Mouse (Mus musculus): Measurements from ENCODE around the gene Ms4a5.
"Not testable (repeated sequence)": the region's sequence is repeated elsewhere in the genome, so short reads cannot be mapped to it uniquely, and the experiment has no call there.

The Ms4a5 gene

GRCm38 (mm10) chr19:11283773-11284172, at the start of gene Ms4a5:
TSS of gene Ms4a5 (minus strand) at chr19:11283873.
- DNase-seq (ENCODE audit: low read depth, low spot score) = no peak

- DNase-seq (ENCODE audit: low read depth, low spot score) = no peak
These were observed 37.5 kb upstream of the Ms4a5 start for GRCm38 (mm10) chr19:11321123-11321522.

DNA sequence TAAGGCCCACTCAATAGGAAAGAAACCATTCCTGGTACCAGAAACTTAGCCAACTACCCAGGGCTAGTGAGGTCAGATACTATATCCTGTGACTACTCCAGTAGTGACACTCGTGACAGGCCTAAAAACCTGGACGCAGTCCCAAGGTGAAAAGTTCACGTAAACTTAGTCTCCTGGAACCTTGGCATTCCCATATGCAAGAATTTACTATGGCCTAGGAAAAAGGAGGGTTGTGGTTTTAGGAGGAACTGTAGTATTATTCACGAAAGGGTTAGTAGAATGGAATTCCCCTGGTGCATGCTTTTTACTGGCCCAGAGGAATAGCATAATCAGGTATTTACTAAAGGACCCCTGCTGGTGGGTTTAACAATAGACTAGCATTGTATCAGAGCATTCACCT, 33.1 kb upstream of the Ms4a5 start:
- no peak for DNase-seq (ENCODE audit: low read depth, low spot score)

DNA sequence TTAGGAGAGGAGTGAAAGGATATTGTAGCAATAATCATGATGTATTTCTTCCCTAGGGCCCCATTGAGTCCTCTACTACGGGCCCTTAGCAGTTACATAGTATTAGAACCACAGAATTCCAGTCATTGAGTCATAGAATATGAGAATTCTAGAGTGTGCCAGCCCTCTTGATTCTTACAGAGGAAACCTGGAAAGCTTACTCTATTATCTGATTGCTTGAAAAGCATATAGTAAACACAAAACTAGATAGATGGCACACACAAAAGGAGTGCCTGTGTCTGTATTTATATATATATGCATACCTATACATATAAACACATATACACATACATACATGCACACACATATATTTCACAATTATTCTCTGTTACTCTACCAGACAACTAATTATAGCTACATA, 30.7 kb upstream of the Ms4a5 start, which contains the start of gene Ms4a14:
Ms4a14 (minus strand) TSS at position 101 of the 400 bp plus-strand sequence.
- no peak for DNase-seq (ENCODE audit: low read depth, low spot score)

DNA sequence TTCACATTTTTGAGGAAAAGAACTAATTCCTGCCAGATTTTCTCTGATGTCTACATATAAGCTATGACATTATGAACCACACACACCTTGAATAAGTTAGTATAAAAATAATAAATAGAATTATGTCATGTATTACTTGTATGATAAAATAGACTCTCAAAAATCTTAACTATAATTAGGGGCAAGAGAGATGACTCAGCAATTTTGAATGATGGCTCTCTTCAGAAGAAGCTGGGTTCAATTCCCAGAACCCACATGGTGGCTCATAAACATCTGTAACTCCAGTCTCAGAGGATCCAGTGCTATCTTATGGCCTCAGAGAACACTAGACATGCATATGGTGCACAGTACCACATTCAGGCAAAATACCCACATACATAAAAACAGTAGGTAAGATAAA, 25.2 kb upstream of the Ms4a5 start:
- DNase-seq (ENCODE audit: low read depth, low spot score) = no peak

DNA sequence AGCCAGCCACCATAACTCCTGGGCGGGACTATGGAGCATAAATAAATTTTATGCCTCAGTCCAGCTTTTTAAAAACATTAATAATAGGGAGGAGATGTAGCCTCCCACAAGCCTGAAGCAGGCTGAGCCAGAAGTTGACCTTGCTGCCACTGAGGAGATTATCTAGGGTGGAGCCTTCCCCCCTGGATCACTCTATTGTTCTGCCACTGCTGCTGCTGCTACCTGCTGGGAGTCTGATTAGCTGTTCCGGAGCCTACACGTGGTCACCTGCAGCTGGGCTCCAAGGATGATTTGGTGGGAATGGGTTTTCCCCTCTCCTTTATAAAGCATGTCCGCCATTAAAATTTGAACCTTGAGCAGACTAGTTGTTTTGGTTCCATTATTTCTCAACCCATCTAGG, 15.9 kb upstream of the Ms4a5 start:
- not testable (repeated sequence) for DNase-seq (ENCODE audit: low read depth, low spot score)

DNA sequence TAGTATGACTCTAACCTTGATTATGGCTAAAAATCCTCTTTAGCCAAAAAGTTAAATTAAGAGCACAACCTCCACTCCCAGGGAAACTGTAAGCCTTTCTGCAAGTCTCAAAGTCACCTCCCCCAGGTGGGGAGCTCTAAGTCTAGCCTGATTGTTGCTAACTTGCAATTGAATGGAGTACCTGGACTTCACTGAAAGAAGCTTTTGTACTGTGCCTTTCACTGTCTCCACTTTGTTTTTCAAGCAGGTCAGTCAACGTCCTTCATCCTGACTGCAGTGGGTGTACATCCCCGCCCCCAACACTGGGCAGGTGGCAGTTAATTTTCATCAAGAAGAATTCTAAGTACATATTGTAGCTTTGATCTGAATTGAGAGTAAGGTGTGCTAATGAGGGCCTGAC, 15.3 kb upstream of the Ms4a5 start:
- DNase-seq (ENCODE audit: low read depth, low spot score) = no peak

- DNase-seq (ENCODE audit: low read depth, low spot score) = not testable (repeated sequence)
These were observed 9.9 kb upstream of the Ms4a5 start for GRCm38 (mm10) chr19:11293616-11294015.

DNA sequence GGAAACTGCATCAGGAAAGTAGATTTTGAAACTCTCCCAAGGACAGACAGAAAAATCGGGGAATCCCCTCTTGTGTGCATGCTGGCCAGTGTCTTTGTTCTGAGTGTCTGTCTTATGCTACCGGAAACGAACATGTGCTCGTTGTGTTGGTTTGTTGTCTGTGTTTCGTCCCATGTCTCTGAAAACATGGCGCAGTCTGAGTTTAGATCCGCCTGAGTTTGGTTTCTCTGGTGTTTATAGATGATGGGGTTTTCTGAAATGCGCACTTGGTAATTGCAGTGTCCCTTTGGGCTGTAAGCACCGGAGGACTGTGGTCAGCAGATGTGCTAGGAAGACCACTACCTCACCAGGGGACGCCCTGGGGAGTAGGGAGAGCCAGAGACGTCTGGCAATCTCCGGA, 9.3 kb upstream of the Ms4a5 start:
- peak; percentile 50 for DNase-seq (ENCODE audit: low read depth, low spot score)

GRCm38 (mm10) chr19:11280223-11280622, 3.5 kb downstream of the Ms4a5 start:
- DNase-seq (ENCODE audit: low read depth, low spot score) = no peak

DNA sequence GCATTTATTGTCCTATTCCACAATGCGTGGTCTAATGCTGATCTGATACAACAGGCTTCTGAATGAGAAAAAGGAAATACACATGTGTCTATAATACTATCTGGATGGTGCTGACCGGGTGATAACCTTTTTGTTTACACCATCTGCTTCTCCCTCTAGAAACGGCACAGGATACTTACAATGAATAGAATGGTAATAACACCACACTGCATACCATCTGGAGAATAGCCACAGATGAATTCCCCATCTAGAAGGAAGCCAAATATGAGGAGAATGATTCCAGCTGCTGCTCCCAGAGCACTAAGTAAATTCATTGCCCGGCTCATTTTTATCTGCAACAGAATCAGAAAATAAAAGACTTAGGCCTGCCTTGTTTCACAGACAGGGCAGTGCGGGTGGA, 7.2 kb downstream of the Ms4a5 start:
- DNase-seq (ENCODE audit: low read depth, low spot score) = no peak

DNA sequence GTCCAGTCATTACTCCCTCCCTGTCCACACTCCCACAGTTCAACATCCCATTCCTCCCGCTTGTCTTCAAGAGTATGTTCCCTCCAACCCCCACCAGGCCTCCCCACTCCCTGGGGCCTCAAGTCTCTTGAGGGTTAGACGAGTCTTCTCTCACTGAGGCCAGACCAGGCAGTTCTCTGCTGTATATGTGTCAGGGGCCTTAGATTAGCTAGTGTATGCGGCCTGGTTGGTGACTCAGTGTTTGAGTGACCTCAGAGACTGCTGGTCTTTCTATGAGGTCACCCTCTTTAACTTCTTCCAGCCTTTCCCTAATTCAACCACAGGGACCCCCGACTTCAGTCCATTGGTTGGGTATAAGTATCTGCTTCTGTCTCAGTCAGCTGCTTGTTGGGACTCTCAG, 16.7 kb downstream of the Ms4a5 start:
- no peak for DNase-seq (ENCODE audit: low read depth, low spot score)

GRCm38 (mm10) chr19:11266052-11266845, 17.4 kb downstream of the Ms4a5 start, which contains the start of gene Ms4a1:
TSS of gene Ms4a1 (minus strand) at chr19:11266241.
- DNase-seq (ENCODE audit: low read depth, low spot score) = no peak

DNA sequence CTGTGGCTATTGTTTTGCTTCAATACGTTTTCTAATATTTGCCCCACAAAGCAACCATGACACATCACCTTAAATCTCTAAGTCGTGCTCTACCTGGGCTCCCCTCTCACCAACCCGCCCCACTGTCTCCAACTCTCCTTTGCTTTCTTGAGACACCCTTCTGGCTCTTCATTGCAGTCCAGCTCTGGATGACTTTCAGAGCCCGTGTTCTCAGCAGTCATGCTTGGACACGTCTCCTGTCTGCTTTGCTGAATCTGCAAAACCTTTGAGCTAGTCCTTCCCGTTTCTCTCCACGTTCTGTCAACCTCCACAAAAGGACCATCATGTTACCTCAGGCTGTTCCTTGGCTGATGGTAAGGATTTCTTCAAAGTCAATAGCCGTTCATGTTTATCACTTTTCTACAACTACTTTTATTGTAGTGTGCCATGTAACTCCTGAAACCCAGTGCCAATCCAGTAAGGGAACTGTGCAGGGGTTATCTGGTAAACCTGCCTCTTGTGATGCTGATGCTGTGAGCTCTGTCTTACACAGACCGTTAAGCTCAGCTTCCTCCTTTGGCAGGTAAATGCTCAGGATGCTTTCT, 19.0 kb downstream of the Ms4a5 start:
- no peak for DNase-seq (ENCODE audit: low read depth, low spot score)

DNA sequence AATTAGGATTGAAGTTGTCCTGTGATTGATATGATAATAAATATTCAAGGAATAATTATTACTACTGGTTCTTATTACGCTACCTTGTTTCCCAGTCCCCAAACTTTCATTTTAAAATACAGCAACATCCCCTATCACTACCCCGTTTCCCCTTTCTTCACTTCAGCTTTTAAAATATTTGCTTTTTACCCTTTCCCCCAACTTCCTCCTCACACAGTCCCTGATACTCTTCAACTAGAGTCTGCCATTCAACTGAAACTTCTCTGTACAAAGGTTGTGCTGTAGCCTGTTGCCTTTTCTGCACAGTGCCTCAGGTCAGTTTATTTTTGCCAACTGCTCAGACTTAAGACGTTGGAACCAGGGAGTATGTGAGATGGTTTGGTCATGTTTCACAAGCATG, 20.1 kb downstream of the Ms4a5 start:
- no peak for DNase-seq (ENCODE audit: low read depth, low spot score)

GRCm38 (mm10) chr19:11262932-11263331, 20.7 kb downstream of the Ms4a5 start:
- not testable (repeated sequence) for DNase-seq (ENCODE audit: low read depth, low spot score)

- DNase-seq (ENCODE audit: low read depth, low spot score) = no peak
These were observed 22.2 kb downstream of the Ms4a5 start for GRCm38 (mm10) chr19:11261522-11261921.

- no peak for DNase-seq (ENCODE audit: low read depth, low spot score)
These were observed 39.4 kb downstream of the Ms4a5 start for GRCm38 (mm10) chr19:11244230-11244629.

GRCm38 (mm10) chr19:11242560-11242959, 41.1 kb downstream of the Ms4a5 start:
- no peak for DNase-seq (ENCODE audit: low read depth, low spot score)

DNA sequence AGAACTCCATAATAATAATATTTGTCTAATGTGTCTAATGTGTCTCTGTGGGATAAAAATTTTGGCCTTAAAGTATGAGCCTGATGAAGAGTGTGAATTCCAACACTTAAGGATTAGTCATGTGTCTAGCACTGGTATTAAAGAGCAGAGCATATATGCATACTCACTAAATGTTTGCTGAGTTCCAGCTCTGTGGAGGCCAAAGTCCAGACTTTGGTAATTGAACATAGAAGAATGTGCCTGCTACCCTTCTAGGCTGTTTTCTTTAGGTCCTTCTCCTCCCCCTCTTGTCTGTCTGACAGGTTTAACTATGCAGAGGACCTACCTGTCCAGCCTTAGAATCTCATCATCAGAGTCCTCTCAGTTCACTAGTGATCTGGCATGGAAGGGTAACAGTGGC, 47.9 kb downstream of the Ms4a5 start:
- DNase-seq (ENCODE audit: low read depth, low spot score) = no peak

- DNase-seq (ENCODE audit: low read depth, low spot score) = no peak
These were observed 48.5 kb downstream of the Ms4a5 start for GRCm38 (mm10) chr19:11234921-11235735.

DNA sequence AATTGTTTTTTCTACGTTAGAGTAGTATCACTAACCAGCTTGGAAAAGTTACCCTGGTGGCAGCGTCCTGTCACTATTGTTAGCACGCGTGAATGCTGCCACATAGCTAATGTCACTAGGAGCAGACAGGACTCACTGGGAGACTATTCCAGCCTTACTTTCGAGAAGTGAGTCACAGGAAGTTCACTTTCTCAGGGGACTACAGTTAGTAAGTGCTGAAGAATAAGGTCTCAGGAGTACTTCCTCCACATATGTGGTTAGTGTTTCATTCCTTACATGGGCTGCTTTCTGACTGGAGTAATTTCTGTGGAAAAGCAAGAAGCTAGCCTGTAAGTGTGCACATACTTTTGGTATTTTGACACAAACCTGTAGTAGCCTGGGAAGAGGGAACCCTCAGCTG, 49.4 kb downstream of the Ms4a5 start:
- no peak for DNase-seq (ENCODE audit: low read depth, low spot score)
